Mouse (Mus musculus): ENCODE results near the gene Hecw2. TPM values are rescaled to one million over a fixed set of nuclear protein-coding genes. Genes with fewer than 3 reads are reported as not detected.

Hecw2 gene
- polyA plus RNA-seq, 1 experiment from 2014 or later: 4.6 TPM

- no peaks in the 10 kb centered on the region for H3K27me3 ChIP-seq (replicated peaks; ENCODE audit: control insufficient read depth, insufficient read depth, low read length)
Observed at GRCm38 (mm10) chr1:54068248-54068647, 126.7 kb downstream of the Hecw2 start.

GRCm38 (mm10) chr1:54065434-54065833 lies 129.5 kb downstream of the Hecw2 start:
- Histone ChIP-seq H3K4me3 (replicated peaks; ENCODE audit: low read length) (no peak overlapping the region), H3K9ac (replicated peaks; ENCODE audit: low read depth, low read length) (no peak overlapping the region), H3K36me3 (ENCODE audit: control insufficient read depth, insufficient read depth) (no peaks in the 10 kb centered on the region), H3K9me3 (ENCODE audit: control insufficient read depth, low read length) (no peaks in the 10 kb centered on the region), H3K4me1 (replicated peaks; ENCODE audit: control insufficient read depth, insufficient read depth, low read length) (no peaks in the 10 kb centered on the region), H3K27me3 (replicated peaks; ENCODE audit: control insufficient read depth, insufficient read depth, low read length) (no peaks in the 10 kb centered on the region), H3K27ac (ENCODE audit: low read length) (peak overlapping the region; percentile 41; the same call in 1 of the 2 replicates), H3K4me2 (ENCODE audit: low read length) (no peak overlapping the region)
- peak; percentile 47 for ATAC-seq
- WGBS: 39% methylated on average over 1 of the region's 1 CpGs

More at GRCm38 (mm10) chr1:54068248-54068647, 126.7 kb downstream of the Hecw2 start:
- no peaks in the 10 kb centered on the region for H3K36me3 ChIP-seq (ENCODE audit: control insufficient read depth, insufficient read depth)
- H3K27ac ChIP-seq (ENCODE audit: low read length): no peak overlapping the region
- no peak for ATAC-seq
- no peak overlapping the region for H3K4me3 ChIP-seq (replicated peaks; ENCODE audit: low read length)
- H3K9me3 ChIP-seq (ENCODE audit: control insufficient read depth, low read length): no peaks in the 10 kb centered on the region
- no peaks in the 10 kb centered on the region for H3K4me1 ChIP-seq (replicated peaks; ENCODE audit: control insufficient read depth, insufficient read depth, low read length)
- H3K4me2 ChIP-seq (ENCODE audit: low read length): no peak overlapping the region
- H3K9ac ChIP-seq (replicated peaks; ENCODE audit: low read depth, low read length): no peak overlapping the region
- WGBS: 85% methylated on average over 1 of the region's 1 CpGs

GRCm38 (mm10) chr1:54061078-54061477 lies 133.9 kb downstream of the Hecw2 start:
- Histone ChIP-seq H3K36me3 (ENCODE audit: control insufficient read depth, insufficient read depth) (no peaks in the 10 kb centered on the region), H3K27me3 (replicated peaks; ENCODE audit: control insufficient read depth, insufficient read depth, low read length) (no peaks in the 10 kb centered on the region), H3K9me3 (ENCODE audit: control insufficient read depth, low read length) (no peaks in the 10 kb centered on the region), H3K4me3 (replicated peaks; ENCODE audit: low read length) (no peak overlapping the region), H3K4me2 (ENCODE audit: low read length) (no peak overlapping the region), H3K4me1 (replicated peaks; ENCODE audit: control insufficient read depth, insufficient read depth, low read length) (no peaks in the 10 kb centered on the region), H3K9ac (replicated peaks; ENCODE audit: low read depth, low read length) (no peak overlapping the region), H3K27ac (ENCODE audit: low read length) (no peak overlapping the region)
- ATAC-seq: no peak
- WGBS: 89% methylated on average over 2 of the region's 2 CpGs

GRCm38 (mm10) chr1:54059731-54060130 lies 135.2 kb downstream of the Hecw2 start:
- Histone ChIP-seq H3K36me3 (ENCODE audit: control insufficient read depth, insufficient read depth) (no peaks in the 10 kb centered on the region), H3K27ac (ENCODE audit: low read length) (no peak overlapping the region), H3K9me3 (ENCODE audit: control insufficient read depth, low read length) (no peaks in the 10 kb centered on the region), H3K9ac (replicated peaks; ENCODE audit: low read depth, low read length) (no peak overlapping the region), H3K27me3 (replicated peaks; ENCODE audit: control insufficient read depth, insufficient read depth, low read length) (no peaks in the 10 kb centered on the region), H3K4me2 (ENCODE audit: low read length) (no peak overlapping the region), H3K4me3 (replicated peaks; ENCODE audit: low read length) (no peak overlapping the region), H3K4me1 (replicated peaks; ENCODE audit: control insufficient read depth, insufficient read depth, low read length) (no peaks in the 10 kb centered on the region)
- WGBS: 93% methylated on average over 1 of the region's 1 CpGs
- no peak for ATAC-seq

GRCm38 (mm10) chr1:54052771-54053170 lies 142.2 kb downstream of the Hecw2 start:
- no peaks in the 10 kb centered on the region for H3K9me3 ChIP-seq (ENCODE audit: control insufficient read depth, low read length)

GRCm38 (mm10) chr1:54046923-54047322 lies 148.0 kb downstream of the Hecw2 start:
- WGBS: 87% methylated on average over 1 of the region's 1 CpGs
- H3K4me2 ChIP-seq (ENCODE audit: low read length): no peak overlapping the region
- H3K27ac ChIP-seq (ENCODE audit: low read length): no peak overlapping the region
- no peaks in the 10 kb centered on the region for H3K9me3 ChIP-seq (ENCODE audit: control insufficient read depth, low read length)
- no peaks in the 10 kb centered on the region for H3K36me3 ChIP-seq (ENCODE audit: control insufficient read depth, insufficient read depth)
- H3K4me3 ChIP-seq (replicated peaks; ENCODE audit: low read length): no peak overlapping the region
- H3K27me3 ChIP-seq (replicated peaks; ENCODE audit: control insufficient read depth, insufficient read depth, low read length): no peaks in the 10 kb centered on the region
- H3K9ac ChIP-seq (replicated peaks; ENCODE audit: low read depth, low read length): no peak overlapping the region
- no peaks in the 10 kb centered on the region for H3K4me1 ChIP-seq (replicated peaks; ENCODE audit: control insufficient read depth, insufficient read depth, low read length)
- ATAC-seq: no peak

More at GRCm38 (mm10) chr1:54052771-54053170, 142.2 kb downstream of the Hecw2 start:
- no peak overlapping the region for H3K4me2 ChIP-seq (ENCODE audit: low read length)
- no peak overlapping the region for H3K27ac ChIP-seq (ENCODE audit: low read length)
- H3K27me3 ChIP-seq (replicated peaks; ENCODE audit: control insufficient read depth, insufficient read depth, low read length): no peaks in the 10 kb centered on the region
- no peak for ATAC-seq
- H3K4me1 ChIP-seq (replicated peaks; ENCODE audit: control insufficient read depth, insufficient read depth, low read length): no peaks in the 10 kb centered on the region
- H3K4me3 ChIP-seq (replicated peaks; ENCODE audit: low read length): no peak overlapping the region
- no peaks in the 10 kb centered on the region for H3K36me3 ChIP-seq (ENCODE audit: control insufficient read depth, insufficient read depth)
- H3K9ac ChIP-seq (replicated peaks; ENCODE audit: low read depth, low read length): no peak overlapping the region

- no peak overlapping the region for H3K9ac ChIP-seq (replicated peaks; ENCODE audit: low read depth, low read length)
- no peak overlapping the region for H3K27ac ChIP-seq (ENCODE audit: low read length)
- no peak overlapping the region for H3K4me2 ChIP-seq (ENCODE audit: low read length)
- 38% methylated on average over 2 of the region's 2 CpGs for WGBS
- no peaks in the 10 kb centered on the region for H3K27me3 ChIP-seq (replicated peaks; ENCODE audit: control insufficient read depth, insufficient read depth, low read length)
- no peaks in the 10 kb centered on the region for H3K4me1 ChIP-seq (replicated peaks; ENCODE audit: control insufficient read depth, insufficient read depth, low read length)
- H3K9me3 ChIP-seq (ENCODE audit: control insufficient read depth, low read length): no peaks in the 10 kb centered on the region
- peak; percentile 57; the same call in 1 of the 2 replicates for ATAC-seq
- H3K36me3 ChIP-seq (ENCODE audit: control insufficient read depth, insufficient read depth): no peaks in the 10 kb centered on the region
- no peak overlapping the region for H3K4me3 ChIP-seq (replicated peaks; ENCODE audit: low read length)
Observed at GRCm38 (mm10) chr1:54039062-54039461, 155.9 kb downstream of the Hecw2 start.

GRCm38 (mm10) chr1:54017686-54018085 lies 177.3 kb downstream of the Hecw2 start:
- 88% methylated on average over 2 of the region's 2 CpGs for WGBS
- Histone ChIP-seq H3K4me1 (replicated peaks; ENCODE audit: control insufficient read depth, insufficient read depth, low read length) (no peaks in the 10 kb centered on the region), H3K27ac (ENCODE audit: low read length) (no peak overlapping the region), H3K4me3 (replicated peaks; ENCODE audit: low read length) (no peak overlapping the region), H3K4me2 (ENCODE audit: low read length) (no peak overlapping the region), H3K9me3 (ENCODE audit: control insufficient read depth, low read length) (no peaks in the 10 kb centered on the region), H3K27me3 (replicated peaks; ENCODE audit: control insufficient read depth, insufficient read depth, low read length) (no peaks in the 10 kb centered on the region), H3K9ac (replicated peaks; ENCODE audit: low read depth, low read length) (no peak overlapping the region), H3K36me3 (ENCODE audit: control insufficient read depth, insufficient read depth) (no peaks in the 10 kb centered on the region)
- no peak for ATAC-seq

GRCm38 (mm10) chr1:54015739-54016138 lies 179.2 kb downstream of the Hecw2 start:
- WGBS: 77% methylated on average over 4 of the region's 4 CpGs
- no peaks in the 10 kb centered on the region for H3K27me3 ChIP-seq (replicated peaks; ENCODE audit: control insufficient read depth, insufficient read depth, low read length)
- no peak for ATAC-seq
- no peaks in the 10 kb centered on the region for H3K9me3 ChIP-seq (ENCODE audit: control insufficient read depth, low read length)
- no peaks in the 10 kb centered on the region for H3K36me3 ChIP-seq (ENCODE audit: control insufficient read depth, insufficient read depth)
- H3K9ac ChIP-seq (replicated peaks; ENCODE audit: low read depth, low read length): no peak overlapping the region
- H3K27ac ChIP-seq (ENCODE audit: low read length): no peak overlapping the region
- H3K4me2 ChIP-seq (ENCODE audit: low read length): no peak overlapping the region
- no peaks in the 10 kb centered on the region for H3K4me1 ChIP-seq (replicated peaks; ENCODE audit: control insufficient read depth, insufficient read depth, low read length)
- H3K4me3 ChIP-seq (replicated peaks; ENCODE audit: low read length): no peak overlapping the region

GRCm38 (mm10) chr1:54012414-54012813 lies 182.6 kb downstream of the Hecw2 start:
- Histone ChIP-seq H3K9ac (replicated peaks; ENCODE audit: low read depth, low read length) (no peak overlapping the region), H3K4me3 (replicated peaks; ENCODE audit: low read length) (no peak overlapping the region), H3K4me1 (replicated peaks; ENCODE audit: control insufficient read depth, insufficient read depth, low read length) (no peaks in the 10 kb centered on the region), H3K9me3 (ENCODE audit: control insufficient read depth, low read length) (no peaks in the 10 kb centered on the region), H3K27ac (ENCODE audit: low read length) (no peak overlapping the region), H3K27me3 (replicated peaks; ENCODE audit: control insufficient read depth, insufficient read depth, low read length) (no peaks in the 10 kb centered on the region), H3K4me2 (ENCODE audit: low read length) (no peak overlapping the region), H3K36me3 (ENCODE audit: control insufficient read depth, insufficient read depth) (no peaks in the 10 kb centered on the region)
- no peak for ATAC-seq
- WGBS: 61% methylated on average over 3 of the region's 3 CpGs

Measured in forebrain, embryonic 16.5 days (tissue).